Mouse (Mus musculus) lung, postnatal 14 days (tissue): ENCODE measurements at regions not wholly inside any gene's neighbourhood (a gene's known extent, or its start where the extent isn't known, plus 50 kb on each side); places are given as distances from the start of the nearest gene placed in this dataset.

ENCODE experiments used
- DNase-seq: peaks from one replicate; pipeline ENCODE4 v3.0.0; 2021

GRCm38 (mm10) chr8:79587258-79587657 is 52.2 kb upstream of the Otud4 start:
- peak; percentile 72 for DNase-seq

GRCm38 (mm10) chr8:79584966-79585365 is 54.5 kb upstream of the Otud4 start:
- DNase-seq: peak; percentile 70

- DNase-seq: peak; percentile 26
Measured at GRCm38 (mm10) chr8:79583326-79583725, 56.1 kb upstream of the Otud4 start.

- DNase-seq: no peak
Measured at GRCm38 (mm10) chr8:79582195-79582594, 57.2 kb upstream of the Otud4 start.

- DNase-seq: peak; percentile 33
Measured at GRCm38 (mm10) chr8:79576086-79576485, 63.3 kb upstream of the Otud4 start.

- DNase-seq: no peak
Measured at GRCm38 (mm10) chr8:79575175-79575734, 64.2 kb upstream of the Otud4 start.

- no peak for DNase-seq
Measured at GRCm38 (mm10) chr8:79573491-79573890, 65.9 kb upstream of the Otud4 start.

- DNase-seq: no peak
Measured at GRCm38 (mm10) chr8:79572526-79572925, 66.9 kb upstream of the Otud4 start.

- no peak for DNase-seq
Measured at GRCm38 (mm10) chr8:79563101-79563500, 76.3 kb upstream of the Otud4 start.

- no peak for DNase-seq
Measured at GRCm38 (mm10) chr8:79562669-79563068, 76.7 kb upstream of the Otud4 start.

- no peak for DNase-seq
Measured at GRCm38 (mm10) chr8:79562071-79562581, 77.3 kb upstream of the Otud4 start.

GRCm38 (mm10) chr8:79561269-79562063 is 78.0 kb upstream of the Otud4 start:
- DNase-seq: no peak

- DNase-seq: no peak
Measured at GRCm38 (mm10) chr8:79559516-79559915, 79.9 kb upstream of the Otud4 start.

- DNase-seq: no peak
Measured at GRCm38 (mm10) chr8:79554311-79554710, 85.1 kb upstream of the Otud4 start.

- DNase-seq: no peak
Measured at GRCm38 (mm10) chr8:79550151-79550550, 89.3 kb upstream of the Otud4 start.

- DNase-seq: no peak
Measured at GRCm38 (mm10) chr8:79548156-79548555, 91.3 kb upstream of the Otud4 start.

- no peak for DNase-seq
Measured at GRCm38 (mm10) chr8:79545866-79546373, 93.5 kb upstream of the Otud4 start.

GRCm38 (mm10) chr8:79542461-79542860 is 97.0 kb upstream of the Otud4 start:
- no peak for DNase-seq

- no peak for DNase-seq
Measured at GRCm38 (mm10) chr8:79540053-79540452, 99.4 kb upstream of the Otud4 start.

GRCm38 (mm10) chr8:79534271-79534889 is 105.0 kb upstream of the Otud4 start:
- no peak for DNase-seq

GRCm38 (mm10) chr8:79529556-79529955 is 109.9 kb upstream of the Otud4 start:
- peak; percentile 9 for DNase-seq

GRCm38 (mm10) chr8:79522040-79522439 is 117.4 kb upstream of the Otud4 start:
- DNase-seq: no peak

GRCm38 (mm10) chr8:79518966-79519365 is 119.6 kb upstream of the Smad1 start:
- no peak for DNase-seq
